Mouse (Mus musculus) adrenal gland, postnatal 4 days (tissue): Measurements from ENCODE around the gene Amdhd1. TPM values are rescaled to one million over a fixed set of nuclear protein-coding genes. Genes with fewer than 3 reads are reported as not detected.

ENCODE experiments used
- DNase-seq, 2 experiments: peaks; one replicate each; pipeline ENCODE4 v3.0.0; 2021 to 2022; ENCODE audit warnings: low spot score in 2 of 2, mixed read lengths in 2 of 2
- total RNA-seq, 2 experiments: library from RNA; stranded (reverse); gene quantifications; 2 replicates each; pipeline ENCODE4 v1.2.3; 2021

The Amdhd1 gene
- total RNA-seq, 2 experiments from 2014 or later: 0.36 to 4.0 TPM

- no peak for DNase-seq
Measured at GRCm38 (mm10) chr10:93484511-93484910, 55.3 kb downstream of the Amdhd1 start.

Other genes with a start within 250 kb of the Amdhd1 start
- gene Elk3, start 228.9 kb downstream of the Amdhd1 start, total RNA-seq: 10 to 100 TPM; 71.3 to 72.3 TPM
- gene Lta4h, start 86.6 kb downstream of the Amdhd1 start, total RNA-seq: 10 to 100 TPM; 90.0 to 93.3 TPM
- gene Hal, start 51.3 kb downstream of the Amdhd1 start, total RNA-seq: 1 to 10 TPM in 1 of 2 experiments, under 1 TPM in 1; 0.17 to 5.9 TPM
- gene Ccdc38, start 599 bp upstream of the Amdhd1 start, total RNA-seq: not detected
- gene Snrpf, start 49.7 kb upstream of the Amdhd1 start, total RNA-seq: 10 to 100 TPM; 22.7 to 23.7 TPM
- gene Ntn4, start 100.6 kb upstream of the Amdhd1 start, total RNA-seq: 10 to 100 TPM; 12.9 to 14.8 TPM